Mouse (Mus musculus): ENCODE data around the gene Gpr31b.
"Not testable (repeated sequence)": the region's sequence is repeated elsewhere in the genome, so short reads cannot be mapped to it uniquely, and the experiment has no call there.

- TF ChIP-seq CTCF, EP300 (IDR thresholded peaks at IDR 0.05): not testable (repeated sequence)
These were observed 10.8 kb upstream of the Gpr31b start for GRCm38 (mm10) chr17:13062882-13063281.
